Mouse (Mus musculus) cerebellum, adult 18-20 months (tissue): ENCODE measurements around the gene Tmprss6.
A peak's percentile ranks its signal among the peaks of the same experiment; 100 is the strongest.

Experiments used
- DNase-seq, 2 experiments: peaks; one replicate each; pipeline ENCODE4 v3.0.0; 2021

Gene Tmprss6

DNA sequence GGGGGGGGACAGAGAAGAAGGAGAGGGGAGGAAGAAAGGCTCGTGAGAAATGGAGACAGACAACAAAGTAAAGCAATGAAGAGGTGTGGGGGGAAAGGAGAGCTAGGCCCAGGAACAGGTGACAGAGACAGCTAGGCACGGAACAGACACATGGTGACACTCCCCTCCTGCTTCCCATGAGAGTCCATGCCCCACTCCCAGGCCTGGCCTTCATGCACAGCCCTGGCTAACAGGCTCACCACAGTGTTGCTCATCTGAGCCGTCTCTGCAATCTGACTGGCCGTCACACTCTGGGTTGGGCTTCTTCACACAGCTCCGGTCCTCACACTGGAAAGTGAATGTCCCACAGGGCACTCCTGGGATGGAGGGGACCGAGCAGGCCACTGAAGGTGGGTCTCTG lies 24.6 kb downstream of the Tmprss6 start:
- DNase-seq, result no peak

DNA sequence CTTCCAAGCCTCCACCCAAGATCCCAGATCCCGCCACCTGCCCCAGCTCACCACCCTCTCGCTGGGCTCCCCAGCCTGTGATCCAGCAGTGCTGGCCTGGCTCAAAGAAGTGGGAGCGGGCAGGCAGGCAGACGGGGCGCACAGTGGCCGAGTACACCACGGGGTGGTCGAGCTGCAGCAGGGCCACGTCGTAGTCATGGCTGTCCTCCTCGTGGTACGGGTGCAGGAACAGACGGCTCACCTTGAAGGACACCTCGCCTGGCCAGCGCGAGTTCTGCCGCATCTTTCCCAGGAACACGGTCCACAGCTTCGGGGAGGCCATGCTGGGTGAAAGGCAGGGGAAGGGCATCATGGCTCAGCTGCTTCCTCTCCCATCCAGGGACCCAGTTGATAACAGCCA lies 26.2 kb downstream of the Tmprss6 start:
- DNase-seq, result no peak

DNA sequence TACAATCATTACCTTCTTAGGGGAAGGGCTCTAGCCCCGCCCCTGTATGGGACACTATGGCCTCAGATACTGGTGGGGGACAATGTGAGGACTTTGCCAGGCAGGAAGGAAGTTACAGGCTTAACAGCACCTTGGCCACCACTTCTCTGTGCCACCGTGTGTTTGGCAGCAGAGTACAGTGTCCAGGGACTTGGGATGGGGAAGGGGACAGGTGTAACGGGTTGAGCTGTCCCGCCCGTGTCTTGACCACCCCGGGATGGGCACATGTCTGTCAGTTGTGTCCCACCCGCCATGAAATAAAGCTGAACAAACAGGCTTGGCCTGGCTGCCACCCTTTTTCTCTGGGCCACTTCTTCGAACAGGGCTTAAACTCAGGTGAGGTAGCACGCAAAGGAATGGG lies 29.5 kb downstream of the Tmprss6 start:
- no peak for DNase-seq

DNA sequence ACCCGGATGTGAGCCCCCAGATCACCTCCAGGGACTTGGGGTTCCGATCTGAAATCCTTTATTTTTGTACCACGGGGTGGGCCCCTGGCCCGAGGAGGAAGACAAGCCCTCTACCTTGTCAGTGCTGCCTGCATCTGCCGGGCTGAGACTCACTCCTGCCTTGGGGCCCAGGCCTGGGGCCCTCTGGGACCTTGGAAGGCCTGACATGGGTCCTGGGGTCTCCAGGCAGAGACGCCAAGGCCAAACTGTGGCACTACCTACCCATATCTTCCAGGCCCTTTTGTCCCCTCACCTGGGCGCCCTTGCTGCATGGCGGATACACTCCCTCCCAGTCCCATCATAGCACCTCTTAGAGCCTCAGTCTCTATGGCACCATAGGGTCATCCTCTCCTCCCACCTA lies 29.9 kb downstream of the Tmprss6 start:
- peak in 1 of 2 experiments; percentile 16 for DNase-seq

DNA sequence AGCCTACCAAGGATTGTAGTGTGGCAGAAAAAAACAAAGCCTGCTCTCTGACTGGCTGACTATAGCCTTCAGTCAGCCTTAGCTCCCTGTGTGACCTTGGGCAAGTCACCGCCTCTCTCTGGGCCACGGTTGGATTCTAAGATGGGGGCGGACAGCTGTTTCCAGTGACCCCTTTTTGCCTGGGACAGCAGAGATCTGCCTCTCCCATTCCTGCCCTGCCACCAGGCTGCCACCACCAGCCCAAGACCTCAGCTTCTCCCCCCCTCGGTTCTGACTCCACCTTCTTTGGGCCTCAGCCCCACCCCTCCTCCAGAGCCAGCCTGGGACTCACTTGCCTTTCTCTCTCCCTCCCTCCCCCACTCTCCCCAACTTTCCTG lies 30.4 kb downstream of the Tmprss6 start:
- DNase-seq, result no peak

DNA sequence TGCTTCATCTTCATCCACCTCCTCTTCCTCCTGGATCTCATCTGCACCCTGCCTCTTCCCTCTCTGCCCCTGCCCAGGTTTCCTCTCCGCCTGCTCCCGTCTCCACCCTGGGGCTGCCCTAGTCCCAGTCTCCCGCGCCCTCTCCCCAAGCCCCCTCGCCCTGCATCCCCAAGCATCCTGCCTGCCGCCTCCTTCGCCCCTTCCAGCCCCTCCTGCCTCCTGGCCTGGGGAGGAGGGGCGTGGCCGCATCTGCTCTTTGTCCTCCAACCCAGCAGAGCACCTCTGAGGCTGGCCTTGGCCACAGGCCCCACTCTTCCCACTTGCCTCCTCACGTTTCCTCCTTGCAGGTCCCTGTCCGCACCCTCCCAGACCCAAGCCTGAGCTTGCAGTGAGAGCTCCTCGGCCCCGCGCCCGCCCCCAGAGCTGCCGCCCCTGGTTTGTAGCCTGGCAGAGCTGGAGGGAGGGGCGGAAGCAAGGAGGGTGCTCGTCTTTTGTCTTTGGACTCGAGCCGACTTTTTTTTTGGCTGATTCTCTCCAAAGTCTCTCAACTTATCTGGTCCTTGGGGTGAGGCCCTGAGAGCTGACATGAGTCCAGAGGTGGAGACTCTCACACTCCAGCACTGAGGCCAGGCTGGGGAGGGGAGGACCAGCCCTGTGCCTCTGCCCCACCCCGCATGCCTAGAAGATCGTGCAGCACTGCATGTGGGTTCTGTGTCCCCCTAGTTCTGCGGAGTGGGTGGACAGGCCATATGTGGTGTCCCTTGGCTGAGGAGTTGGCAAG lies 31.0 kb downstream of the Tmprss6 start:
- peak; percentile 44 to 61 for DNase-seq

DNA sequence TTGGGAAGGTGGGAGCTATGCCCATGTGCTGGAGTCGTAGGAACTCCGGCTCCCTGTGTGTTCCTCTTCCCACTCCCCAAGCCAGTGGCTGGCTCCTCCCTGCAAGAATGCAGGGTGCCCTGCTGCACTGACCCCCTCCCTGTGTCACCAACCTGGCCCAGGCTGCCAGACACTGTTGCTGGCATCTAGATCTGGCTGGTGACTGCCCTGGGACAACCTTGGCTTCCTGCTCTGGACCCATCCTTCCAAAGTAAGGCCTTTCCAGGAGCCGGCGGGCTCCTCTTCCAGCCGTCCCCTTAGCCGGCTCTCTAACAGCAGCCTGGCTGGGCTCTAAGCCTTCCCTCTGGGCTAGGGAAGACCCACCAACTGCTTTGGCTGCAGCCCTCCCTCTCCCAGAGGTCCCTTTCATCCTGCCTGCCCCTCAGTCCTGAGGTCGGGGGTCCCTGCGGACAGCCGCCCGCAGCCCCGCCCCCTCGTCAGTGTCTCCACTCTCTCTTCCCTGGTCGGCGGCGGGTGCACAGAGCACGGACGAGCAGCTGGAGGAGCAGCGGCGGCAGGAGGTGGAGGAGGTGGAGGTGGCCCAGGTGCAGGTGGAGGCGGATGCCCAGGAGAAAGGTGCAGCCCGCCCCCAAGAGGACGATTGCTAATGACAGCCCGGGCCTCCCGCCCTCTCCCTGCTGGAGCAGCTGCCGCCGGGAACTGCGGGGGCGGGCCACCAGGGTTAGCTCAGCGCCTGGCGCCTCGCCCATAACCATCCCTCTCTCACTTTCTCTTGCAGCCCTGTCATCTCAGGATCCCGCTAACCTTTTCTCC lies 31.8 kb downstream of the Tmprss6 start:
- DNase-seq, result peak; percentile 96

DNA sequence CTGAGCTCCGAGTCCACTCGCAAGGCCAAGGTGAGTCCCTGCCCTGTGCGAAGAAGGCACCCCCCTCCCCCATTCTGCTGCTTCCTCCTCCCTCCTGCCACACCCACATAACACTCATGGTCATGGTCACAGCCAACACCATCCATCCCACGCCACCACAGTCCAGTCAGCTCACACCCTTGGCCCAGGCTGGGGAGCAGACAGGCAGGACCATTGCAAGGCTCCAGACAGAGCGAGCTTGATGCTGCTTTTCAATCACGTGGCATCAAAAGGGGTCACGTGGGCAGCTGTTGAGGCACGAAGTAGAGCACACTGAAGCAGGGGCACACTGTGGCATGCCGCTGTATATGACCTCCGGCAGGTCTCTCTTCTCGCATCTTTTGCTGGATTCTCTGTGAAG lies 32.8 kb downstream of the Tmprss6 start:
- peak in 1 of 2 experiments; percentile 22 for DNase-seq

DNA sequence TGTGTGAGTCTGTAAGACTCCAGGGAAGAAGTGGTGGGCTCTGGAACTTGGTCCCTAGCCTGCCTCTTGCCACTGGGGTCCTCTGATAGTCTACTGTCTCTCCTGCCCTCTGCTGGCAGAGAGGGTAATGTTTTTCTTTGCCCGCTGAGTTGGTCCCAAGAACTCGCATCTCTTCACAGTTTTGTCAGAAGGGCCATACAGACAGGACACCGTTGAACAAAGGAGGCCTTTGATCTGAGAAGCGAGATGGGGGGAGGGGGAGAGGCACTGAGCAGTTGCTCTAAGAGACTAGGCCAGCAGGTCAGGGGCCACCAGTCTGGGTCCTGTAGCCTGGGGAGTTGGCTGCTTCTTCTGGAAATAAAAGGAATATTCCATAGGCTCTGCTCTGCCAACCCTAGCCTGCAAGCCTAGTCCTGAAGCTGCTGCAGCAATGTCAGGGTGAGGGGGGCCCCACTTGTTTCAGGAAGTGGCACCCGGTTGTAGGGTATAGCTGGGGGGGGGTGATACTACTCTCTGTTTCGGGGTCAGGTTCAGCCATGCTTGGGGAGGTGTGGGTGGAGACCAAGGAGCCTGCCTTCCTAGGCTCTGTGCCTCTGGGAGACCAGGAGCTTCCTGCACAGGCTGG lies 33.4 kb downstream of the Tmprss6 start:
- peak; percentile 46 to 53 for DNase-seq

DNA sequence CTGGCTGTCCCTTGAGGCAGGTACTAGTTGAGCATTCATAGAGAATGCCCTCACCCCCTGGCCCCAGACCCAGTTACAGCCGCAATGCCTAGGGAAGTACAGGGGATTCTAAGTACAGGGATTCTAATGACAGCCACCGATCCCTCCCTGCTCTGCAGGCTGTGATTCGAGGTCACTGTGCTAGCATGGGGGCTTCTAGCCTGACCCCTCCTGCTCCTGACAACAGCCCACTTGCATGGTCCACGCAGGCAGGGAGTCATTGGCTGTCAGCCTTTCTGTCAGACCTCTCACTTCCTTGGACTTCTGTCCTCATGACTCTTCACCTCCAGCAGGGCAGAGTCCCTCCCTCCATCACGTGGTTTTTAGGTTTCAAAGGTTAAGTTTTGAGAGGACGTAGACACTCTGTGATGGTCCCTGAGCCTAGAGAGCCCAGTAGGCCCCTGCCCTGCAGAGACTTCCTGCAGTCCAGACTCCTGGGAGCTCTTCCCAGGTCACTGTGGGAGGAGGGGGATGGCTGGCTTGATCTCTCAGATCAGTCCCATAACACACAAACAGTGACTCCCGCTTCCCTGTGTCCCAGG lies 36.8 kb downstream of the Tmprss6 start:
- DNase-seq, result peak in 1 of 2 experiments; percentile 5

DNA sequence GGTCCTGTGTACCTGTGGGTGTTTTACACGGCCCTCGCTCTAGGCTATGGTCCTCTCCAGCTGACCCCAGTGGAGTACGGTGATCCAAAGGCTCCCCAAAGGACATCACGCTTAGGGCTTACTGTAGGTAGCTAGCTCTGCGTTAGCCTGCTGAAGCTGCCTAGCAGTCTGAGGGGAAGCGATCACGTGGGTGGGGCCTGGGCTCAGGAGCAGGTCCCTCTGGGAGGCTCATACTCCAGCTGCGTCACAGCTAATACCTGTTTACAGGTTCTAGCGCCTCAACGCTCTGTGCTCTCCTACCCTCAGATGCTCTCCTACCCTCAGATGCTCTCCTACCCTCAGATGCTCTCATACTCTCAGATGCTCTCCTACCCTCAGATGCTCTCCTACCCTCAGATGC lies 37.6 kb downstream of the Tmprss6 start:
- no peak for DNase-seq

DNA sequence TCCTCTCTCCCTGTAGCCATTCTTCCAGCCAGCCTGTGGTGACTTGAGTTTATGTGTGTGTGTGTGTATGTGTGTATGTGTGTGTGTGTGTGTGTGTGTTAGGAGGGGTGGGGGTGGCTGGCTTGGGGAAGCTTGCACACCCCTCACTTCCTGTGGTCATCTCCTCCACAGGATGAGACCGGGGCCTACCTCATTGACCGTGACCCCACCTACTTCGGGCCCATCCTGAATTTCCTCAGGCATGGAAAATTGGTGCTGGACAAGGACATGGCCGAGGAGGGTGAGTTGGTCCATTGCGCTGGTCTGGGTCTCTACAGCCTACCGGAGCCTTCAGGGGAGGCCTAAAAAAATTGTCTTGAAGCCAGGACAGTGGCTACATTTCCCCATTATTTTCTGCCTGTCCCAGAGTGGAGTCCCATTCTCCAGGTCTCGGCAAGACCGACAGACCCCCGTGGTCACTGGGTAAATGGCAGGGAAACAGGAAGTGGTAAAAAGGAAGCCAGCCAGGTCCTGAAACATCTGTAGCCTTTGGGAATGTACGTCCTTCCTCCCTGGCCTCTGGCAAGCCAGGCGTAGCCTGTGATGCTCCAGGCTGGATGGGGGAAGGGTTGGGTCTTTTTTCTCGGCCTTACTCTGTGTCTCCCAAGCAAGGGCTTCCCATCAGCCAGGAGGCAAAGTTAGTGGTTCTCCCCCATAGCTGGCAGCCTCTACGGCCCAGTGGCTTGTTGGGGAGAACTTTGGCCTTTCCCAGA lies 38.4 kb downstream of the Tmprss6 start:
- DNase-seq, result no peak

DNA sequence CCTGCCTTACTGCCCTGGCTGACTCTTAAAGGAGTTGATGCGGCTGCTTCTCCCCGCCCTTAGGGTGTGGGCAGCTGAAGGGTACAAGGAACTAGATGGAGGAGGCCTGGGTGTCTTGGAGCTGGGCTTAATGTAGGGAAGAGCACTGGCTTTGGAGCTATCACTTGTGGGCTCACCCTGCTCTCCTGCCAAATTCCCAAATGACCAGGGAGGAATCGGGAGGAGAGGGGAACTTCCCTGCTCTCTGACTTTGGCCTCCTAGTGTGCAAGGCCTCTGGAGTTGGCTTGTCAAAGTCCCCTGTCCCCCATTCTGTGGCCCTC lies 39.3 kb downstream of the Tmprss6 start:
- no peak for DNase-seq

DNA sequence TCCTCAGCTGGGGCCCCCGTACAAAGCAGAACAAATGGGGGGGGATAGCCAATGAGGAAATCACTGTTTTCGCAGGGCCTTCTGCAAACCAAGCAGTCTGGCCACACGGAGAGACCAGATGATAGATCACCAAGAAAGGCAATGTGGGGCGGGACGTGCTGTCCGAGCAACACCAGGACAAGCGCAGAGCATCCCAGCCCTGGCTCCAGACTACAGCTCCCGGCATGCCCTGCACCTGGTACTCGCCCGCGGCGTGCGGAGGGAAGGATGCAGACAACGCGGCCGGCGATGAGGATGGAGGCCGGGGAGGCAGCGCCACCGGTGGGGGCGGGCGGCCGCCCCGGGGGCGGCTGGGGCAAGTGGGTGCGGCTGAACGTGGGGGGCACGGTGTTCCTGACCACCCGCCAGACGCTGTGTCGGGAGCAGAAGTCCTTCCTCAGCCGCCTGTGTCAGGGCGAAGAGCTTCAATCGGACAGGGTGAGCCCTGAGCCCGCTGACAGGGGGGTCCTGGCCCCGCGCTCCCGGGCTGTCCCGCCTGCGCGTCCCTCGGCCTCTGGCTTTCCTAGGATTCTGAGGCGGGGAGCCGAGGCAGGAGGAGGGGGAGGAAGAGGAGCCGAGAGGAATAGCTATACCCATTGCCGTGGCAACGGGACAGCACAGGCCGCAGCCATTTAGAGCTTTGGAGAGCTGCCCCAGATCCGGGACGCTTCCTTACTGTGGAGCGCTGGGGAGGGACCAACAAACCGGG lies 39.9 kb downstream of the Tmprss6 start, which contains the start of gene Kctd17:
Kctd17 (plus strand) TSS at position 174 of the 748 bp plus-strand sequence.
- peak; percentile 88 to 93 for DNase-seq

DNA sequence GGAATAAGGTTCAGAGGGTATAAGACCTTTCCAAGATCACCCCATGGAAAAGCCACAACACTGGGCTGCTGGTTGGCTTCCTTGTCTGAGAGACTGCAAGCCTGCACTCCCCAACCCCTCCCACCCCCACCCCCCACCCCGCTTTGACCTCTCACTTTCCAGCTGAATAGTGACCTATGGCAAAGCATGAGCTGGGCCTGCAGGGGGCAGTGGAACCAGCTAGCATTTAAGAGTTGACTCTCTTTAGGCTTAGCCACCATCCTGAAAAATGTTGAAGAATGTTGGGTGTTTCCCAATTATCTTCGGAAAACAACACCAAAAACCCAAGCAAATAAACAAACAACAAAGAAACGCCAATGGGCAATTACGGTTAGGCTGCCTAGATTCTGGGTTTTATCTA lies 43.2 kb downstream of the Tmprss6 start:
- DNase-seq, result no peak

DNA sequence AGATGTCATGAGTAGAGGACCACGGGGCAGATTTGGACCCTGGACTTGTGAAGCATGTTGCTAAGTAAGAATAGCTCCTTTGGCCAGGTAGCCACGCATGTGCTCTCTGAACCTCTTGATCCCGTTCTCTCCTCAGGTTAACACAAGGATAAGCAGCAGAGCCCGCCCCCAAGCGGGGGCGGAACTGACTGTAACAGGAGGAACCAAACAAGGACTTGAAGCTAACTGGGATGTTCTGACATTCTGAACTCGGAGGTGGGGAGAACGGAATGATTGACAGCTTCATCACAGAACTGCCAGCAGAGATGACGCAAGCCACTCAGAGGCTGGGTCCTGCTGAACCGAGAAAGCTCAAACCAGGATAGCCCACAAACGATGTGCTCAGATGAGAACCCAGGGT lies 43.9 kb downstream of the Tmprss6 start:
- DNase-seq, result no peak

DNA sequence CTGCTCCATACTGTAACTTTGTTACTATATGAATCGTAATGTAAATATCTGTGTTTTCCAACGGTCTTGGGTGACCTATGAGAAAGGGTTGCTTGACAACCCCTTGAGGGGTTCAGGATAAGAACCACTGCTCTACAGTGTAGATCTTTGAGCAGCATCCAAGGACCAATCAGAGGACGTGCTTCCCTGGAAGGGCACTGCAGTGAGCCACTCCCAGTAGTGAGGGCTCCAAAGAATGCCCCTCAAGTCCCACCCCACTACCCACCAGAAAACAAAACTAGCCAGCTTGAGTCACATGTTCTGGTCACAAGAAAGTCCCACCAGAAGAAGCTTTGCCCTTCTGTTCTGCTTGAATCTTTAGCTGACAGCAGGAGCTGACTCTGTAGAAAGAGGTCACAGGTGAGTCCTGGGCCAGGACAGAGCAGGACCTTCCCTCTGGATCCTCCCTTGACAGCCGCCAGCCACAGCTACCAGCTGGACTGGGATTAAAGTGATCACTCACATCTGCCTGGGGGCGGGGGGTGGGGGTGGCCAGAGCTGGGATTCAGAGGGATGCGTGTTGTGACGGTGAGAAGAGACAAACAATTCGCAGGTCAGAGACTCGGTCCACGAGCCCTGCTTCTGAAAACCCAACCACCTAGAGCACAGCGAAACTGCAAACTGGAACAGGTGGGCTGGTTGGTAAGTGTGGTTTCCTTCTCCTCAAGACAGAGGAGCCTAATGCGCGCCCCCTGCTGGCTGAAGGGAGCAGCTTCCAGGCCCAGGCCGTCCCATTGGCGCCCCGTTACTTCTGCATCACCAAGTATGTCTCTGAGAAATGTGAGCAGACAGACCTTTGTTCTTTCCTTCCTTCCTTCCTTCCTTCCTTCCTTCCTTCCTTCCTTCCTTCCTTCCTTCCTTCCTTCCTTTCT lies 46.1 kb downstream of the Tmprss6 start:
- peak; percentile 86 to 91 for DNase-seq

DNA sequence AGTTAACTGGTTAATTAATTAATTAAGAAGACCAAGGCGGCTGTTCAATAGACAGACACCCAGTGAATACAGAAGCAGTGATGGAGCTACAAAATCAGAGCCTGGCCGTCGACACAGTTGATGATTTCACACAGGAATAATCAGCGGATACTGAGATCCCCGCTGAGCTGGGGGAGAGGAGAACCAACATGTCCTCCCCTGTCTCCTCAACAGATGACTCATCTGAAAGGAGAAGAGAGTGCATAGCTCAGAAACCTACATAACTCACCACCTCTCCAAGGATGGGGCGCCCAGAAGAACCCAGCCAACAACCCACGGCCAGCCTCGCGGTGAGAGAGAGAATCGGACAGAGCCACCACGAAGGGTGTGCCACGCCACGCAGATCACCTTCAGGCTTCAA lies 48.0 kb downstream of the Tmprss6 start:
- DNase-seq, result no peak

DNA sequence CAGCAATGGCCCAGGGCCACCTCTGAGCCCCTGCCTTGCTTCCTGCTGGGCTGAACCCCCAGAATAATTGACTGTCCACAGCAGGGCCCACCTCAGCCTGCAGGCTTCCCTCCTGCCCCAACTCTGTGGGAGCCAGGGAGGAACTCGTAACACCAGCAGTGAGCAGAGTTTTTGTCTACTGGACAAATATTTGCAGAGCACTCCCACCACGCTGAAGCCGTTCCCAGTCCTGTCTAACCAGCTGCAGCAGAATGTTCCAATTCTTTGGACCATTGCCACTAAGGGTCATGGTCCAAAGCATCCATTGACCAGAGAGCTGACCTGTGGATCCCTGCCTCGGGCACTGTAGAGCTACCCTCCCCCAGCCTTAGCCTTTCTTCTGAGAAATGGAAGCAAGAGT lies 51.5 kb downstream of the Tmprss6 start:
- DNase-seq, result no peak

DNA sequence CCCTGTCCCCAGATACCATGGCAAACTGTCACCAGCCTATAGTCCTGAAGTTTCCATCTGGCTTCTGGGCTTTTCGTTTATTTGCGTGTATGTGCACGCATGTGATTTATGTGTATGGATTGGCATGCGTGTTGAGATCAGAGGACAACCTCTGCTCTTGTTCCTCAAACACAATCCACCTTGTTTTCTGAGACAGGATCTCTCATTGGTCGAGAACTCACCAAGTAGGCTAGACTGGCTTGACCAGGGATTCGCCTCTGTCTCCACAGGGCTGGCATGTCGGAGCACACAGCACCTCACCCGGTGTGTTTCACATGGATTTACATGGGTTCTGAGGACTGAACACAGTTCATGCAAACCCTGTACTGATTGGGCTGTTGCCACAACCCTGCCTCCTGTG lies 54.3 kb downstream of the Tmprss6 start:
- no peak for DNase-seq

DNA sequence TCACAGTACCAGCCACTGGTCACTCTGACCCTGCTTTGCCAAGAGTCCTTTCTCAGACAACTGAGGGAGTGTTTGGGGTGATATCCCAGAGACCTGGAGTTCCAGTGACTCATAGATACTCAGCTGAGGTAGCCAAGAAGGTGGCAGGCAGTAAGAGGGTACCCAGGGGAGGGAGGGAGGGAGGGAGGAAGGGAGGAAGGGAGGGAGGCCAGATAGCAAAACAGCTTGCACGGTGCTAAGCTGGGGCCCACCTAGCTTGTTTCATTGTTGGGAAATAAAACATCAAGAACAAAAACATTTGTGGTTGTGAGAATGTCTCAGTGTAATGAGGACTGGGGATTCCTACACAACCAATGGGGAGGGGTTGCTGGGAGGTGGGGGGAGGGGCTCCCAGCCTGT lies 54.7 kb downstream of the Tmprss6 start:
- DNase-seq, result no peak
